Mouse (Mus musculus): ENCODE data around the gene Patj. TPM values are rescaled to one million over a fixed set of nuclear protein-coding genes. Genes with fewer than 3 reads are reported as not detected.

Gene Patj
- polyA plus RNA-seq, 2 experiments from 2014 or later, result 31.9 to 36.1 TPM

DNA sequence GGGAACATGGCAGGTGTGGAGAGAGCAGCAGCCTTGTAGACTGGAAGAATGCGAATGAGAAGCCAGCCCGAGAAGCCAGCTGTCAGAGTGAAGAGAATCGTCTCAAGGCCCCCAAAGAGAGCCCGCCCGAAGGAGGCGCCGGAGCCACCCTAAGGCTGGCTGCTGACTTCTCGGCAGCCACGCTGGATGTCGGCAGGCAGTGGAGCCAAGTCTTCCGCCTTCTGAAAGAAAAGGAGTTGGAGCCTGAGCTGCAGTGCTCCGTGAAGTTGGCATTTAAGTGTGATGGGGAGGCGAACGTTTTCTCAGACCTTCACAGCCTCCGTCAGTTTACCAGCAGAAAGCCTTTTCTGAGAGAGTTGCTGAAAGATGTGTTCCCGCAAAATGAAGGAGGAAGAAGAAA, 338.1 kb downstream of the Patj start:
- no peak for ATAC-seq

DNA sequence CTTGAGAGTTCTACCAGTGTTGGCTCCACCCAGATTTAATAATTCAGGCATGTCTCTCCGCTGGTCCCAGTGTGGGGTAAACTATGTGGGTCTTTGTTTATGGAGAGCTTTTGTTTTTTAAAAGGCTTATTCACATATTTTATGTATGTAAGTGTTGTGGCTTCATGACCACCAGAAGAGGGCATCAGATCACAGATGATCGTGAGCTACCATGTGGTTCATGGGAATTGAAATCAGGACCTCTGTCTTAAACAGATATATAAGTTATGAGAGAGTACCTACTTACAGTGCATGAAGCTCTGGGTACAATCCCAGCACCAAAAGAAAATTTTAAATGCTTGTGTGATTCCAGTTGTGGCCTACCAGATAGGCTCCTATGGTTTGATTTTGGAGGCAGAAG, 344.2 kb downstream of the Patj start:
- ATAC-seq, result no peak

DNA sequence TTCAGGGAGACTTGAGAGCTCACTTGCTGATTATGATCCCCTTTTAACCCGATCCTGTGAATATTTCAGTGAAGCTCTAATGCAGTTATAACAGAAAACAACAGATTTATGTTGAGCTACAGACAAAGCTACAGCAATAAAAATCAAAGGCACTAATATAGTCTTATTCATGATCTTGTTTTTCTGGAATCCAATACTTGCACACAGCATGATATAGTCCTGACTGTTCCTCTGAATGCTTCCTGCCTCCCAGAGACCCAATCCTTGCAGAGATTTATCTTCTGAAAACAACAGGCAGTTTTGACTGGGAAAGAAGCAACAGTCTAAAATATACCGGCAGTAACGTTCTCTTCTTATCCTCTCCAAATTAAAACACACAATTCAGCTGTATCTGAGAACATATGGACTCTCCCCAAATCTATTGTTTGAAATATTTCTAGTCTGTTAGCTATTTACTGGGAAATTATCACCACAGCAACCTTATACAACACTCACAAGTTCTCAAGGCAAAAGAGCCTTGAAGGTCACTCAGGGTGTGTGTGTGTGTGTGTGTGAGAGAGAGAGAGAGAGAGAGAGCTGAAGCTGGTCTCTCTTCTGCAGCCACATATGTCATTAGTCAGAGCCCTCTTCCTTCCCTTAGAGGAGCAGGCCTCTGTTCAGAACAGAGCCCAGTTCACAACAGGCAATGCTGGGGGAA, 347.8 kb downstream of the Patj start:
- ATAC-seq, result no peak

DNA sequence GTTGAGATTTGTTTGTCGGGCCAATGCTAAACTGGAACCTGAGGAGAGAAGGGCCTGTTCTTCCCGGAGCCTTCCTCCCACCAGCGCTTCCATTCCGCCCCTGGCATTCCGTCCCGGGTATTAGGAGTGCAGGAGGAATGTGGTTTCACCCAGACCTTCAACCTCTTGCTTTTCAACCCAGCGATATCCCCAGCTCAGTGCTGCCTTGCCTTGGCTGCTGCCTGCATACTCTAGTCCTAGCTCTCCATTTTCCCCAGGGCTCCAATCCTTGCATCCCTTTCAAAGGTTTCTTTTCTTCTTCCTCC, 348.3 kb downstream of the Patj start:
- ATAC-seq, result no peak

DNA sequence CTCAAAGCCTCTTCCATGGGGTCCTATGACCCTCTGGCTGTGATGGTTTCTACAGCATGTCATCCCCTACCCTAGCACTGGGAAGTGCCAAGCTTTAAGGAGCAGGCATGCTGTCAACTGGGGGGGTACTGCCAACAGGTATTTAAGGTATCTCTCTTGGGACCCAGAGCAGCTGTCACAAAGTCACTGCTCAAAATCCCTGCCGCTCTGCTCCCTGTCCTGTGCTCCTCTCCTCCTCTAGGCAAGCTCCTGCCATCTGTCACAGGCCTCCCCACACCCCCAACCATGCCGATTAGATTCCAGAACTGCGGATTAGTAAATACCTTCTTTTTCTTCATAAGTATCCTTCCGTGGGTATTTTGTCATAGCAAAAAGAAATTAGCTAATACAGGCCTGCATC, 358.9 kb downstream of the Patj start:
- no peak for ATAC-seq

DNA sequence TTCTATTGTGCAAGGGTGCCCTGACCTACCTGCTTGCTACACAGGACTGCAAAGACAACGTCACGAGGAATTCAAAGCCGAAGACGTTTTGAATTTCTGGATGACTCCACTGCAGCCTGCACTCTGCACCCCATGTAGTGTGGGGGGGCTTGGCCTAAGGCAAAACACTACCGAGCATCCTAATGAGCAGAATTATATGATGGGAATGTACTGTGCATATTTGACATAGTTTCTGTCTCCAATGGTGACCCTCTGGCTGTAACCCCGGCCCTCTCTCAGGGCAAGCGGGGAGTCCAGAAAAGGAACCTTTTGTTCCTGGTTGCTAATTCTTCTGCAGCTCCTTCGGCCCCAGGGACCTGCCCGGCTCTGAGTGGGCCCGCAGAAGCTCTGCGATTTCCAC, 360.6 kb downstream of the Patj start:
- no peak for ATAC-seq

DNA sequence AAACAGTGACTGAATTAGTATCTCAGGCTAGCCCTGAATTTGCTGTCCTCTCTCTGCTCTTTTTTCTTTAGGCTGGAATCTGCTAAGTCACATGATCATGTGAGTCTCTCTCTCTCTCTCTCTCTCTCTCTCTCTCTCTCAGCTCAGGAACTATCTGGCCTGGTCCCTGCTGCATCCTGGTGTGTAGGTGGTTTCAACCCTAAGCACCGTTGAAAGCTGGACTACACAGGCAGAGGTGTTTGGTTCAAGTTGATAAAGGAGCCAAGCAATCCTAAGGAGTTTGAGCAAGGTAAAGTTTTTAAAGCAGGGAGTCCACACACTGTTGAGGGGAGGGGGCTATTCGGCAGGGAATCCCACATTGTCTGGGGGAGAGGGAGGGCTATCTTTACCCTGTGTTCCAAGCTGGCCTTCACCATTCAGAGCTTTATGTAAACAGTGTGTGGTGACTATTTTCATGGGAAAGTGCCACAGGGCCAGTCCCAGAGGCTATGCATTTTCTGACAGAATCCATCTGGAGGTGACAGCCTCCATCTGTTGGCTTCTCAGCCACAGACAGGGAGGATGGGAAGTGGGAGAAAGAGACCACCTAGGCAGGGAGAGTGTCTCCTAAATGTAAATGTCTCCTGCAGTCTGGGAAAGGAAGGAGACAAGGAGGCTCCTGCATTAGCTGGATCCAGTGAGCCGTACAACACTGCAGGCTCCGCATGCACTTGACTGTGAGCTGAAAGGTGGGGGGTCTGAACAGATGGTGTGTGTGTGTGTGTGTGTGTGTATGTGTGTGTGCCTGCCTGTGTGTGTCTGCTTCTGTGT, 362.6 kb downstream of the Patj start:
- no peak for ATAC-seq

DNA sequence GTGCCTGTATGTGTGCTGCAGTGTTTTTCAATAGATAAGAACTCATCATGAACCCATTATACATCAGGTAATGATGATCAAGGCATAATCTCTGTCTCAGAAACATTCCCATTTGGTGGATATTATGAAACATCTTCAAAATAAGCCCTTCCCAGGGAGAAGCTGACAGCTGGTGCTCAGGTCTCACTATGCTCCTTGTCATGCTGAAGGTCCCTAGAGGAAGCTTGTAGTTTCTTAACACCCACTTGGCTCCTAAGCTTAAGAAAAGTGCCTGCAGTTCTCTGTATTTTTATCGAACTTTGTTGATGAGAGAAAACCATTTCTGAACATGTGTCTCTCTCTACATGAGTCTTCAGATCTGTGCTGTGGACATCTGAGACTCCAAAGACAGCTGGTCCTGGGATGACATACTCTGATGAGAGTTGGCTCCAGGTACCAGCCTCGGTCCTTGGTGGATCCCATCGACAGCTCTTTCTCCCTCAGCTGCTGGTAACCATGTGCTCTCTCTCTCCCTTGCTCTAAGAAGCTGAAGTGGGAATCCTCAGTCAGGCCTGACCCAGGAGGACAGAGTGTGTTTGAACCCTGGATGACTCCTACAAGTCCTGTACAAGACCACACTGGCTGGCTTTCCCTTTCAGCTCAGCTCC, 363.4 kb downstream of the Patj start:
- no peak for ATAC-seq

DNA sequence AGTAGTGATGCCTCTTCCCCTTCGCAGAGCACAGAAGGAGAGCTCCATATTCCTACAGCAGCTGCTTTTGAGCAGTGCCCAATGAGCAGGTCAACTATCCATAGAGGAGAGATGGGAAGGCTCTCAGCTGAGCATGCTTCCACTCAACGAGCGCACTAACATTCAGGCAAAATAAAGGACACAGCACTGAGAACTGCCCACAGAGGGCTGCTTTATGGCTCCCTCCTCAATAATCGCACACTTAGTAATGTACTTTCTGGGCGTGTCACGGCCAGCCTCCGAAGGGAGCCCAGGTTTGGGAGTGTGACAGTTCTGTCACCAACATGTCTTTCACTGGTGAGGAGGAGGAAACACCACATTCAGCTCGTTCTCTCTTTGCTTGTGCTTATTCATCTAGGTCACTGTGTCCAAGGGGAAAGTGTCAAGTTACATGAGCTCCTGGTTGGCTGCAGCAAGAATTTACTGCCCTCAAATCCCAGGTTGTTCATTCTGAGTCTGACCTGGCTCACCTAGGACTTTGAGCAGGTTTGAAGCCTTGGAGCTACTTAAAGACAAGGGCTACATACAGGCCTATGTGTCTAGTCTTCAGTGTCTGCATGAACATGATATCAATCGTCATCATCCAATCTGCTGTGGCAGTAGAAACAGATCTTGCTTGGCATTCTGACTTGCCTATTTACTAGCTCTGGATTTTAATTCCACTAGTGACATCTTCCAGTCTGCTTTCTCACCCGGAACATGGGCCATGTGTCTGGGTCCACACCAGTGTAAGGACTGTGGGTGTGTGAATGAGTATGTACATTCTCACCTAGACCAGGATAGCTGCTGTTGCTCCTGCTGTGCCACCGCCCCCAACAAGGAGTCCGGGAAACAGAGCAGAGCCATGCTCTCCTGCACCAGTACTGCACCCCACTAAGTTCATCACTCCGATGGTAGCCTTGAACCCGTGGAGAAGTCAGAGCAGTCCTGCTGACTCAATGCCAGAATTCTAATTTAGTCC, 371.8 kb downstream of the Patj start:
- no peak for ATAC-seq

Other genes with a start within 250 kb of the Patj start
- 10 to 100 TPM; 30.2 to 42.1 TPM for gene Tm2d1, start 12.5 kb upstream of the Patj start, polyA plus RNA-seq (2017; shearing (Covaris generic))

Measured in CD4-positive, CD25-positive, alpha-beta regulatory T cell, adult 4 months (primary cell).